Mouse (Mus musculus): ENCODE results near the gene Poln.

- TF ChIP-seq MYOD1 (IDR thresholded peaks at IDR 0.05; ENCODE audit: control insufficient read depth, insufficient read length, low read depth) = no peak
- no peak for TF ChIP-seq CTCF (IDR thresholded peaks at IDR 0.05; ENCODE audit: control insufficient read depth, insufficient read depth, insufficient read length)
These were observed 45.1 kb downstream of the Poln start for GRCm38 (mm10) chr5:34124131-34124530.
